In the genomic region with DNA sequence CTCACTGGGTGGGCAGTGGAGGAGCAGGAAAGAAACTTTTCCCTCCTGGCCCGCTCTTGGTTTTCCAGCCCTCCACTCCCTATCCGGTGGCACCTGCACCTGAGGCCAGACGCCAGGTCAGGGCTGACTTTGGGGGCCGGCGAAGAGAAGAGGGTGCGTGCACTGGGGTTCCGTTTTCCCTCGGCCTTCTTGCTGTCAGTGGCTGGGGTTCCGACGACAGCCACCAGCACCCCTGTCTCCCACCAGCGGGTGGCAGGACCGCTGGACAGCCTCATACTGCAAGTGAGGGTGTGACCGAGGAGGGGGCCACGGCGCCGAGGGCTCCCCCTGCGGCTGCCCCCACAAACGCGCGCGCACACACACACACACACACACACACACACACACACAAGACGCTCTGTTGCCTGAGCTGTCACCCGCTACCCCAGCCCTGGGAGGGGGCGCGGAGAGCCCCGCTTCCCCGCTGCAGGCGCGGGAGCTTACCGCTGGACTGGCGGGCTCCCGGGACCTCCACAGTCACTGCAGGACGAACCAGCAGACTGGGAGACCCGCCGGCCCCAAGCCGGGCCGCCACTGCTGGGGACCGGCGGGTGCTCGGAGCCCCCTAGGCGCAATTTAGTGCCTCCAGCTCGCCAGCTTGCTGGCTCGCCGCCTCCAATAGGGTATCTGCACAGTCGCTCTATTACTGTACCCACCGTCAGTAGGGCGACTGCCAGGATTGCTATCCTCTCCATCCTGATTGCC, we compare ENCODE assay signal across 8 mouse cellular contexts. TPM values are rescaled to one million over a fixed set of nuclear protein-coding genes. Genes with fewer than 3 reads are reported as not detected.
DNase-seq lines count a peak whose midpoint lies in the region; ATAC-seq lines count a peak whose summit lies in the region.

TSS of gene Nr3c2 (plus strand) at position 32 of the 744 bp plus-strand sequence.

- peak within 1 kb of the TSS; percentile 80 for H3K4me3 ChIP-seq in hindbrain, embryonic 16.5 days (ENCODE audit: low read length)
- peak within 1 kb of the TSS; percentile 63 for H3K4me3 ChIP-seq in midbrain, embryonic 11.5 days (ENCODE audit: low read depth, low read length)

- H3K4me1 ChIP-seq in hindbrain, embryonic 16.5 days (ENCODE audit: control insufficient read depth, insufficient read depth, low read depth, low read length): peaks cover 8% of the 10 kb centered on the region
- peaks cover 16% of the 10 kb centered on the region for H3K4me1 ChIP-seq in midbrain, embryonic 11.5 days (ENCODE audit: control insufficient read depth, insufficient read depth, low read length)

- peak within 1 kb of the TSS; percentile 96 for H3K4me2 ChIP-seq in hindbrain, embryonic 16.5 days (ENCODE audit: low read length)
- peak within 1 kb of the TSS; percentile 99 for H3K4me2 ChIP-seq in midbrain, embryonic 11.5 days

- H3K27me3 ChIP-seq in hindbrain, embryonic 16.5 days (replicated peaks; ENCODE audit: control insufficient read depth, insufficient read depth, low read length): peaks cover 4% of the 10 kb centered on the region
- peaks cover 39% of the 10 kb centered on the region for H3K27me3 ChIP-seq in midbrain, embryonic 11.5 days (ENCODE audit: control insufficient read depth, insufficient read depth, low read length)
- no peaks in the 10 kb centered on the region for H3K27me3 ChIP-seq in splenic B cell, adult 2 months (ENCODE audit: control insufficient read depth, insufficient read depth, low read length, poor library complexity, severe bottlenecking)

- peak within 1 kb of the TSS; percentile 80 for H3K9ac ChIP-seq in hindbrain, embryonic 16.5 days (ENCODE audit: low read depth, low read length)
- peak within 1 kb of the TSS; percentile 51 for H3K9ac ChIP-seq in midbrain, embryonic 11.5 days (ENCODE audit: low read length)

- intact Hi-C loops in left cerebral cortex, postnatal 4 days (cut with DNase I): loop anchor here (10.0 kb wide), 1 partner anchor 415 kb away; no protein-coding TSS in a partner anchor

- H3K36me3 ChIP-seq in hindbrain, embryonic 16.5 days (ENCODE audit: control insufficient read depth, insufficient read depth, low read length): no peaks in the 10 kb centered on the region
- H3K36me3 ChIP-seq in midbrain, embryonic 11.5 days (ENCODE audit: control insufficient read depth, insufficient read depth, low read length): no peaks in the 10 kb centered on the region
- H3K36me3 ChIP-seq in splenic B cell, adult 2 months (ENCODE audit: control insufficient read depth, insufficient read depth, low read length, poor library complexity, severe bottlenecking): no peaks in the 10 kb centered on the region

- under 1% methylated on average over 40 of the region's 47 CpGs for WGBS in hindbrain, embryonic 16.5 days
- under 1% methylated on average over 47 of the region's 47 CpGs for WGBS in midbrain, embryonic 11.5 days

- H3K9me3 ChIP-seq in hindbrain, embryonic 16.5 days (ENCODE audit: control insufficient read depth, low read length): no peaks in the 10 kb centered on the region
- H3K9me3 ChIP-seq in midbrain, embryonic 11.5 days (ENCODE audit: control insufficient read depth, low read length): no peaks in the 10 kb centered on the region

- peak; percentile 19 for ATAC-seq in hindbrain, embryonic 16.5 days
- ATAC-seq in midbrain, embryonic 11.5 days (ENCODE audit: low FRiP score): peak; percentile 4

- peak within 1 kb of the TSS; percentile 54 for H3K27ac ChIP-seq in hindbrain, embryonic 16.5 days (ENCODE audit: low read depth, low read length)
- H3K27ac ChIP-seq in midbrain, embryonic 11.5 days (ENCODE audit: low read depth, low read length): no peak within 1 kb of the TSS

- peak; percentile 54 for DNase-seq in kidney, adult 18-20 months
- DNase-seq in kidney, postnatal 14 days: no peak
- DNase-seq in cerebellum, postnatal 10 days: peak; percentile 58 to 61
- DNase-seq in gastrocnemius, postnatal 10 days: peak; percentile 34
- peak; percentile 38 for DNase-seq in left cerebral cortex, postnatal 4 days
- peak; percentile 95 for DNase-seq in midbrain, embryonic 11.5 days (ENCODE audit: low spot score, missing footprints)
- DNase-seq in splenic B cell, adult 2 months (ENCODE audit: low read depth, low spot score): peak; percentile 15

RNA-seq across cellular contexts. Expression of gene Nr3c2, which starts in this region (rescaled TPM):
- total RNA-seq in gastrocnemius, postnatal 10 days (2021): 10 to 100 TPM in 1 of 2 experiments, 1 to 10 TPM in 1; 8.2 to 11.2 TPM
- 4.8 and 5.3 TPM in 2 replicates for polyA plus RNA-seq in hindbrain, embryonic 16.5 days (2015; fragmentation: Nextera tagmentation; extraction: Ambion mirVana)
- 10 to 100 TPM; 16.9 to 24.3 TPM for total RNA-seq in left cerebral cortex, postnatal 4 days (2021)
- 0.63 and 1.2 TPM in 2 replicates for polyA plus RNA-seq in midbrain, embryonic 11.5 days (2014; fragmentation: Nextera tagmentation; extraction: Ambion mirVana)
